Mouse (Mus musculus) cerebral cortex, adult 2 months (tissue): Measurements from ENCODE around the gene Ssbp3.

ENCODE experiments used
- WGBS: fragments of 180-500 bp; shearing (Covaris S2); methylation state at CpG from one replicate; pipeline ENCODE4 v1.1.7; 2018; 5-methylcytosine and 5-hydroxymethylcytosine counted together

Ssbp3 gene

DNA sequence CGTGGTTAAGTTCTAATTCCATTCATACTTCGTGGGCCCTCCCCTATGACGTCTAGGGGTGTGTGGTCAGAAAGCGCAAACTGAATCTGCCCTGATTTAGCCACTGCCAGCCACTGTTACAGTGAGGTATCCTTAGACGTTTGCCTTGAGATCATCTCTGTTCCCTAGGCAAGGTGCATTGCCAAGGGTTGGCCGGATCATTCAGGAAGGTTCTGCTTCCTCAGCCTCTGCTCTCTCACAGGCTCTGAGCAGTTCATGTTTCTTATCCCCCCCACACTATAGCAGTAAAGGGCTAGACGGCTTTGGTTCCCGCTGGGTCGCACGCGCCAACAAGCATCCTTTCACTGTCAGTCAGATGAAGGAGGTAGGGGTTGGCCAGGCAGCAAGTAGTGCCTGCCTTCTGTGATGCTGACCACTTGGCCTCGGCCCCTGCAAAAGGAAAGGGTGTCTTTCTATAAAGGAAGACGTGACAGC is 101.5 kb downstream of the Ssbp3 start:
- WGBS, result 71% methylated on average over 13 of the region's 13 CpGs

DNA sequence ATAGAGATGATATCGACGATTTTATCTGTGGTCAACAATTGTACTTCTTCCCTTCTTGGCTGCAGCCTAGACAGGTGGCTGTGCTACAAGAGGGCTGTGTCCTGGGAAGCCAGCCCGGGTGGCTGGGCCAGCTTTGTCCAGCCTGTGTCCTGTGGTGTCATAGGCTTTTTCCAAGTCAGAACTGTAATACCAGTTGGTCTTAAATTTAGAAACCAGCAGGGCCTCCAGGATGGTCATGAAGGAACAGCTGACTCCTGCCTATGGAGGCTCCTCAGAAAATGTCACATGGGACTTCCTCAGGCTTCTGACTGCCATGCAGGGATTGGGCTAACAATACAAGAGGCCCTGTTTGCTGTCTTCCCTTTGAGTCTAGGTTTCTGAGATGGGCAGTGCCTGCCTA is 102.1 kb downstream of the Ssbp3 start:
- 78% methylated on average over 3 of the region's 3 CpGs for WGBS

DNA sequence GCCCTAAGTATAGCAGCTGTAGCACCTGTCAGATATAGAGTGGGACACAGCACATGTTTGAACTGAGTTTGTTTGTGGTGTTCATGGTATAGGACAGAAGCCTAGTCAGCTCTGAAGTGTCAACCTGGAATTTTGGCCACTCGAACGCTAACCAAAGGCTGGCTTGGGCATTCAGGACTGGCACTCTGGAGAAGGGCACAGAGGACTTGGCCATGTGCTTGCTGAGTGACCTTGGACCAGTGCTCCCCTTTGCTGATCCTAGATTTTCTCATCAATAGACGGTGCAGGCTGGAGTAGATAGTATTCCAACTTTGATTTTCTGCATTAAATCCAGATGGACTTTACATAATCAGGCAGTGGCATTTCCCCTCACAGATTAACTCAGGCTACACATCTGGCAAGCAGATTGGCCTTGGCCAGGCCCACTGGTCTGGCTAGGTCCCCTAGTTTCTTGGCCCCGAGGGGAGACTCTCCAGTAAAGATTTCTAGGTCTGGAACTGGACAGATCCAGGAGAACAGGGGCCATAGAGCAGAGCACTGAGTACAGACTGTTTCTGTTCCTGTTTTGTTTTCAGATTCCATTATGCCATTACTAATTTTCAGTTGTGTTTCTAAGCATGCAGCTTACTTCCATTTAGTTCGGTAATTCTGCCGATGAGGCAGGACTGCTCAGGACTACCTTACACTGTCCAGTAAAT is 102.8 kb downstream of the Ssbp3 start:
- WGBS, result 82% methylated on average over 6 of the region's 6 CpGs

DNA sequence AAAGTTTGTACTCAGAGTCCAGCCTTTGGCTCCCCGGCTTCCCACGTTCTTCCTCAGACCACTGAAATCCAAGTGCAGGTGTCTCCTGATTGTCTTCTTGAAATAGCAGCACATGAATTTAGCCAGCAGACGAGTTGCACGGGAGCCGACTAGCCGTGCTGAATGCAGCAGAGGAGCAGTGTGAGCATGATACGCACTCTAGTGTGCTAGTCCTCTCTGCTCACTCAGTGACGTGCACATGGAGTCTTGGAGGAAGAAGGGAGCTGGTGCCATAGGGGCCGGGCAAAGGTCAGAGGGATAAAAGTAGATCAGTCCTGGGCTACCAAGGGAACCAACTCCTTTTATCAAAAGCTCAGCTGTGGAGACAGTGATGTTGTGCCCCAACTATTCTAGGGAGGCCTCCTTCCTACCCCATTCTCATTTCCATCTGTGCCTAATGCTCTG is 103.3 kb downstream of the Ssbp3 start:
- 76% methylated on average over 9 of the region's 9 CpGs for WGBS

DNA sequence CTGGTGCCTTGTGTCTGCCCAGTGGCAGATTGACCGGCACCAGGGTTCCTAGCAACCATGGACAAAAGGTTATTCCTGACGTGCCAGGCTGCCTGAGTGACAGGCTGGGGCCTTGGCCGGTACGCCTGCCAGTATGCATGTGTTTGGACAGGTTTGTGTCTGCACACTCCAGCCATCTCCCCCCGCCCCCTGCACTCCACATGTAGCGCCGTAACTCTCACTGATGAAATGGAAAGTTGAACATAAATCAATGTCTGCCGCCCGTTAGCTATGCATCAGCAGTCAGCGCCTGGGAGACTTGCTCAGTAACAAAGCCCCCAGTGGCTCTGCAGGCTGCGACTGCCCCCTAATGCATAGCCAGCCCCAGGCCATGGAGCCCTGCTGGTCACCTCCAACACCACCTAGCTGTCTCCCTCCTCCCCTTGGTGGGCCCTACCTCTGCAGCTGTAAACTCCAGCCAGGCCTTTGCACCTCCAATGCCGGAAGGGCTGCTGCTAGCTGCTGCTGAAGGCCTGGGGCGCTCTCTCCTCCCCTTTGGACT is 105.5 kb downstream of the Ssbp3 start:
- WGBS, result 79% methylated on average over 13 of the region's 13 CpGs

DNA sequence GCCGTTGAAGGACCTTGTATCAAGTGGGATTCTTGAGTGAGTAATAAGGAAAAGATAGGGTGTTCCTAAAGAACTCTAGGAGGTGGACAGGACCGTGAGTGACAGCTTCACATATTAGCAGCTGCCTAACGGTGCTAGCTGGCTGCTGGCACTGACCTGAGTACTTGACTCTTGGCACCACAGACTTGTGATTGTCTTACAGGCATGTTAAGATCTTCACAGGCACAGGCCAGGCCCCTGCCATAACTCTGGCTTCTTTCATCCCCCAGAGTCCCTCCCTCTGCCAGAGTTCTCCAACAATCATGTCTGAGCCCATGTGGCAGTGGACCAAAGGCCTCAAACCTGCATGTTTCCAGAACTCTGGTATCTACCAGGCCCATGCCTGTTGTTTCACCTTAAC is 108.0 kb downstream of the Ssbp3 start:
- 77% methylated on average over 3 of the region's 3 CpGs for WGBS

DNA sequence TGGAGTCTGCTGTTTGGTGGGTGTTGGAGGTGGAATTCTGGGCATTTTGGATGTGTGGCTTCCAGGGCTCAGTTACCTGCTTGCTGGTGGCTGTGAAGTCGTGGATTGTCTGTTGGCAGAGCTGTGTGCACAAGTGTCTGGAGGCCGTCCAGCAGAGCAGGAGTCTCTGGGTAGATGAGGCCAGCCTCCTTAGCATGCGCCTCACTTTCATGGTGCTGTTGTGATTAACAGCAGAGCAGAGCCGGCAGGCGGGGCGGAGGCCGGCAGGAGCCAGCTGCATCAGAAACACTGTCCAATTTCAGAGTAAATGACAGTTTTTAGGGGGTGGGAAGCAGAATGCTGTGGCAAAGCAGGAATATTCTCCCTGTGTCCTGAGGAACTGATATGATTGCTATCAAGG is 108.5 kb downstream of the Ssbp3 start:
- 17% methylated on average over 7 of the region's 7 CpGs for WGBS

DNA sequence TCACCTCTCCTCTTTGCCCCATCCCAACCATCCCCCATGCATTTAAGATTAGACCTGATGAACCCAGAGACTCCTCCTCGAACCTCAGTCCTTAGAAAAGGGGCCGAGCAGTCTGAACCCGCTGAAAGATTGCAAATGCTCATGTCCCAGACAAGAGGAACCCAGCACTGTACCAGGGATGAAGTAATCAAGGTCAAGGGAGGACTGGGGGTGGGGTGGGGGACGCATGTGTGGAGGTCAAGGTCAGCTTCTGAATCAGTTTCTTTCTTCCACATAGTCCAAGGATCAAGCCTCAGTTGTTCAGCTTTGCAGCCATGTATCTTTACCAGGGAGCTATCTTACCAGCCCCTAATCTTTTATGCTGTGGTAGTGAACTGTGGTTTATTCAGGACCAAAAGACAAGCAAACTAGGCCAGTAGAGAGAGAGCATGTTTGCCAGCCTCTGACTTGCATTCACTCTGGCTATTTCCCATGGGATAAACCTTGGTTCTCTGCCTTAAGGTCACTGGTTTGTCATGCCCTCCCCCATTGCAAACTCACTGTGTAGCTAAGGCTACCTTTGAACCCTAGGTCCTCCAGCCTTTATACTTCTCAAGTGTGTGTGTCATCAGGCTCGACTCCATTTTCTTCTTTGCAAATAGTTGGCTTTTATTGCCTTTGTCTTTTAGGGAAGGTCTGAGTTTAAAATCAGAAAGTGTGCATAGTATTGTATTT is 109.9 kb downstream of the Ssbp3 start:
- WGBS, result 83% methylated on average over 5 of the region's 5 CpGs

DNA sequence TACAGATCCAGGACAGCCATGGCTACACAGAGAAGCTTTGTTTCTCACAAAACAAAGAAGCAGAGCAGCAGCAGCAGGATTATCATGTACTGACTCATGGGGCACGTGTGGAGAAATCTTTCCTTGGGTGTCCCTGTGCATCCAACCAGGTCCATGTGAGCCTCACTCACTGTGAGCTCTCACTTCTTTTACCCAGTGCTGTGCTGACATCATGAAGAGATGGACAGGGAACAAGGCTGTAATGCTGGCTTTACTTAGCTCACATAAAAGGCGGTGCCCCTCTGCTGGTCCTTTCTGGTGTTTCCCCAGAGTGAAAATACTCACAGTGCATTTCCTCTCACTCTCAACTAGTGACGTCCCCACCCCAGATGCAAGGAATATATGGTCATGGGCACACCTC is 111.0 kb downstream of the Ssbp3 start:
- 61% methylated on average over 3 of the region's 3 CpGs for WGBS

DNA sequence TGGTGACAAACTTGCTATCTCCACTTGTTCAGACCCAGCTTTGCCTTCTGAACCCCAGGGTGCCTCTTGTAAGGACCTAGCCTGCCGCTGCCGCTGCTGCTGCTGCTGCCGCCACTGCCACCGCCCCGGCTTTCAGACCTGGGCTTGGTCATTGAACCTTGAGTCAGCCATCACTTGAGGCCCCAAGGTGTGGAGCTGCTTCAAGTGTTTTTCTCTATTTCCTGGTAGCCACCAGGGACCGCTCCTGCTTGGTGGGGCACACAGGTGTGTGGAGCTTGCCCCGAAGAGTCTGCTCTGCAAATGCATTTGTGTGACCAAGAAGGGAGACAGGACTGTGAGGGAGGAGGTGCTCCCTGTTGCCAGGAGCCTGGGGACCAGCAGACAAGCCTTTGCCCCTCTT is 114.4 kb downstream of the Ssbp3 start:
- WGBS, result 92% methylated on average over 7 of the region's 7 CpGs

DNA sequence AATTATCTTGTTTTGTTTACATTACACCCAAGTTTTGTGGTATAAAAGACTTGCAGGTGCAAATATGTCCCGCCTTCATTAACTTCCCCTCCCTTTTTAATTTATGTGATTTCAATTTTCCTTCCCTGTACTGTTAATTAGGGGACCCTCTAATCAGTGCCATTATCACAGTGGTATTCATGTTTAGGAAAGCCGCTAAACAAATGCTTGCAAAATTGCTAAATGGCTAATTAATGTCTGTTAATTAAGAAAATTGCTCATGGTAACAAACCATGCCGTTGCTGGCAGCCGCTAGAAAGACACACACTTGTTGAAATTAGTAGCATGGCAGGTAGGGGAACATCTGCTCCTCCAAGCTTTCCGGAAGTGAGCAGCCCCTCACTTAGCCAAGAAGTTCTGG is 114.9 kb downstream of the Ssbp3 start:
- 84% methylated on average over 5 of the region's 5 CpGs for WGBS

DNA sequence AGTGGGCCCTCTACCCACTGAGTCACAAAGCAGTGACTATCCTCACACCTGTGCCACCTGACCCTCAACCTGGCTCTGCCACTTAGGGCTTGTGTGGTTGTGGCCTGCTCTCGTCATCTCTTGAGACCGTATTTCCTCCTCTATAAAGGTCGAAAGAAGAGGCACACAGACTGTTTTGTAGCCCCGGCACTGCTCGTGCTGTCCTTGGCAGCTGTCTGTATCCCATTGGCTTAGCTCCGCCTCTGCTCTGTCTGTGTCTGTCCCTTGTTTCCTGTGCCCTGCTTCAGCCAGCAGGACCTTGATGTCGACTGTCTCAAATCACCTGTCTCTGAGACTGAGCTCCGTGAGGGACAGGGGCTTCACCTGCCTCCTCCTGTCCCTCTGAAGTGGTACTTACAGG is 116.0 kb downstream of the Ssbp3 start:
- 52% methylated on average over 8 of the region's 8 CpGs for WGBS

DNA sequence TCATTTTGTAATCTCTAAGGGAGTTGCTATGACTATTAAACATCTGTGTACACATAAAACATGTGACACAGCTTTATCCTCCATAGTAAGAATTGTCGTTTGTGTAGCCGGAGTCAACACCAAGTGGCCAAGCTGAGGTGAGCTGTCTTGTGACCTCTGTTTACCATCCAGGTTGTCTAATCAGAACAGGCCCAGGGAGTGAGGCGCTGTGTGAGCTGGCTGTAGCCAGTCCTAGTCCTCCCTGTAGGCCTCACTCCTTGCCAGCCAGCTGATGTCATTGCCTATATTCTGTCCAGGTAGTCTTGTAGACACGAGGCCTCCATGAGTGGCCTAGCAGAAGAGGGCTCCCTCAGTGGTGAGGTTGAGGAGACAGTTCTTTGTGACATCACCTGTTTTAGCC is 125.2 kb downstream of the Ssbp3 start:
- 90% methylated on average over 4 of the region's 4 CpGs for WGBS

DNA sequence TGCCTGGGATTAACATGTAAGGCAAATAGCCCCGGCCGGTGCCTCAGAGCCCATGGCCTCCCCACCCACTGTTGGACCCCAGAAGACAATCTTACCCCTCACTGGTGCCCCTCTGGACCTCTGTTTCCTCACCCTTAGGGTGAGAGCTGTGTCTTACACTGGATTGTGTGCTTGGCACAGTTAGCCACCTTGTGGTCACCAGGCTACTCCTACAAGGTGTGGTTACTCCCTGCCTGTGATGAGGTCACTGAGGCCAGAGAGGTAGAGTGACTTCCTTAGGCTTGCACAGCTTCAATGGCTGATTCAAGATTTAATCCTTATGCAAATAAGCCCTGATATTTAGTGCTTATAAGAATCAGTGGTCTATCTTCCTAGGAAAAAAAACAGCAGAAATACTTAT is 126.5 kb downstream of the Ssbp3 start:
- 98% methylated on average over 2 of the region's 2 CpGs for WGBS

DNA sequence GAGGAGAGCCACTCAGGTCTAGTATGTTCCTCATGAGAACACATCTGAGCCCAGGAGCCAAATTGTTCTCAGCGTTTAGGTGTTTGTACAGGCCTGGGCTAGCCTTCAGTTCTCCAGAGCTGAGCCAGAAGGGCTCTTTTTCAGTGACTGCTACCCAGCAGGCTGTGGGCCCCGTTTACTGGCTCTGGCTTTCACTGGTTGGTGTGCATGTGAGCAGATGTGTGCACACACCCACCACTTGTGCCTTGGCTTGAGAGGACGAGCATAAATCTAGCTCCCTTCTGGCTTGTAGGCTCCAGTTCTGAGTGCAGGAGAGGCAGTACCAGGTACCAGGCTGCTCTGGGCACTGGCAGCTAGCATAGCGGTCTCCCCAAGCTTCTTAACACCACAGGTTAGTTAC is 127.8 kb downstream of the Ssbp3 start:
- WGBS, result 47% methylated on average over 4 of the region's 4 CpGs

DNA sequence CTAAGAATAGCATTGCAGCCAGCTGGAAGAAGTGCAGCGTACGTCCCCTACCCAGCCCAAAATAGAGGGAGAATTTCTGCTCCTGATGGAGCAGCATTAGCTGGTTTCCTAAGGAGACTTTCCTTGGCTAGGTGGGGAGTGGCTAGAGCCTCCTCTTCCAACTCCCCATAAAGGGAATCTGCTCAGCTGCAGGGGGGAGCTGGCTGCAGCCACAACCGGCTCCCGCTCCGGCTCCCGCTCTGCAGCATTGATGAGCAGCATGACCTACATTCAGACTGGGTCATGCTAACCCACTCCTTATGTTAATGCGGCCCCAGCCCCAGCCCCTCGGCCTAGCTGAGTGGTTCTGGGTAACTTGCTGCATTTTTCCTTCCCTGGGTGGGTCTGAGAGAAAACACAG is 128.8 kb downstream of the Ssbp3 start:
- 46% methylated on average over 8 of the region's 8 CpGs for WGBS

DNA sequence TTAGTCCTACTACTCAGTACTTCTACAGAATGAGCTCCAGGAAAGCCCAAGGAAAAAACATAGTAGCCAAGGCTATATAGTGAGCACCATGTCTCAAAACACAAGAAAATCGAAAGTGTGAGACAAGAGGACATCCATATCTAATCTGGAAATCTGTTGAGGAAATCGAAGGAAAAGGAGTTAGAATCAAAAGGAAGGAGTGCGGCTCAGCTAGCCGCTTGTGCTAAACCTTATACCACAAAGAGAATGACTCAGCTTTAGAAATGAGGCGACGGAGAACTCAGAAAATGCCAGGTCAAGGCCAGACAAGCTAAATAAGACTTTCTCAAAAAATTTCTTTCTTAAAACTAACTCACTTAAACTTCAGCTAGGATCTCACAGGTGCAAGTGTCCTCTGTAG is 131.8 kb downstream of the Ssbp3 start:
- WGBS, result 88% methylated on average over 6 of the region's 6 CpGs

DNA sequence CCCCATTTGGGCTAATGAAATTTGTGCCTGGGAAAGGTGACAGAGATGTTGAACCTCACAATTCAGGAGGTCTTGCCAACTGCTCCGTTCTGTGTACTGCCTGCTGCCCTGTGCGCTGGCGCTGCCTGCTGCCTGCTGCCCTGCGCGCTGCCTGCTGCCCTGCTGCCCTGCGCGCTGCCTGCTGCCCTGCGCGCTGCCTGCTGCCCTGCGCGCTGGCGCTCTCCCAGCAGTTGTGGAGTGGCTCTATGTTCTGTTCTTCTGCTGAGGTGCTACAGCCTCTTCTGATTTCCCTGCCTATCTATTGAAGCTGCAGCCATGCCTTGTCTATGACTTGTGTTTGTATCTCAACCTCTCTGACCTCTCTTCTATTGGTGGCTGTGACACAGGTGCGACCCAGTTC is 134.7 kb downstream of the Ssbp3 start:
- WGBS, result 96% methylated on average over 13 of the region's 13 CpGs

DNA sequence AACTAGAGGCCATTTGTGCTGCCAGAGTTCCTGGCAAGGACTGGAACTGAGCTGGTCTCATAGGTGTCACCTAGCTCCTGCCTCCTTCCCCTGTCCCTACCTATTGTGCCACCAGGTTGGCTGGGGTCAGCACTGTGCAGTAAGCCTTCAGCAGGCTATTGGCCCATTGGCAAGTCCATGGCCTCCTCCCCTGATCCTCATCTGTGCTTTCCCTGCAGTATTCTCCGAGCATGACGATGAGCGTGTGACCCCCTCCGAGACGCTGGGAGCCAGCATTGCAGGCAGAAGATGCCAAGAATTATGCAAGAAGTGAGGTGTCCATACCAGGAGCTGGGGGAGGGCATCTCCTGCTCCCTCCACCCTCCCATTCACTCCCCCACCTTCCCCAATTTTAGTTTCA is 137.3 kb downstream of the Ssbp3 start:
- 59% methylated on average over 5 of the region's 5 CpGs for WGBS

DNA sequence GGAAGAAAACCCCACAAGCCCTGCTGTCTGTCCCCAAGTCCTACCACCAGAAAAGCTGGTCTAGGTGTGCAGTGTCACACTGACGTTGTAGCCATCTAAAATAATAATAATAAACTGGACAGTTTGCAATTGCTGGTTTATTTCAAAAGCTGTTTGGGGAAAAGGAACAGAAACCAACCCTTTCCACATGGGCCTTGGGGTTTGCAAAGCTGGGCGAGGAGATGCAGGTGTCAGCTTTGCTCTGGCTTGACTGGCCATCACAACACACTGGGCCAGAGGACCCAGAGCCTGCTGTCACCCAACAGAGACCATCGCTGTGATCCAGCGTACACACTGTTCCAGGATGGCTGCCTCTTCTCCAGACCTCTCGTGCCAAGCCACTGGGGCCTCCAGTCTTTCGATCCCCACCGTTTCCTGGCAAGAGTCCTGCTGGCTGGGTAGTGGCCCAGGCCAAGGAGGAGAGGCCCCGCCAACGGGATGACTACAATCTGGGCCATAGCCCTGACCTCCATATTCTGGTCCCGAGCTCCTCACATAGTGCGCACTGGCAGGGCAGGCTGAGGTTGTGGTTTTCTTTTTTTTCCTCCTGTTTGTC is 138.2 kb downstream of the Ssbp3 start:
- WGBS, result 78% methylated on average over 11 of the region's 11 CpGs

DNA sequence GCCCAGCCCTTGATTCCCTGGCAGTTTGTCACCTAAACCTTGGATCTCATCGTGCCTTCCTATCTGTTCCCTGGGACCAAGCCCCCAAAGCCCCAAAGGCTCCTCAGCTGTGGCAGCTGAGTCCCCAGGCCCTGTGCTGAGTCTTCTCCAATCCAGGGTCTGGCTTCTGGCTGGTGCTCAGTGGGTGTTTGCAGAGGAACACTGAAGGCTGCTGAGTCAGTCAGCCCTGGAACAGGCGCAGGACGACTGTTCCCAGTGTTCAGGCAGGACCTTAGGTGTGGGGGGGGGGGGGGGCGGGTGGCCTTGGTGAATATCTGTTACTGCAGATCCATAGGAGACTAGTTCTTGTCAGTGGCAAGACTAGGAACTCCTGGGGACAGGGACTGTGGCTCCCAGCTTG is 141.4 kb downstream of the Ssbp3 start:
- 41% methylated on average over 4 of the region's 4 CpGs for WGBS

DNA sequence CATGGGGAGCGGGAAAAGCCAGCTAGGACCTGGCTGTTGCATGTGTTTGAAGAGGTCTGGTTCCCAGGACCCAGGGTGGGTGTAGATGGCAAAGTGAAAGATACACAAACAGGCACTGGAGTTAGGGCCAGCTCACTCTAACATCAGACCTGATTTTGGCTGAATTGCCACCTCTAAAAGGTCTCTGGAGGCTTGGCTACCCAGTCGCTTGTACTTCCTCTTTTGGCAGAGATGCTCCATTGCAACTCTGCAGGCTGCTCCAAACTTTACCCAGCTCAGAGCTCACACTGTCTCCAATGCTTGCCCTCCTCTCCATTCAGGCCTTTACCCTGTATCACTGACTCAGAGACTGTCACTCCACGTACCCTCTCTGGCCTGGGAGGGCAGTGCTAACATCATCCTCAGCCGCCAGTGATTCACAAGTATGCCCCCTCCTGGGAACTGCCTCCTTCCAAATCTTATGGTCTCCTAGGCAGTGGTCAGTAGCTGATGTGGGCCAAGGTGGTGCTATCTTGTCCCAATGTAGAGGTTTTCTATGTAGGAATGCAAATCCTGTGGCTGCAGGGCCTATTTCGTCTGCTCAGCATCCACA is 142.6 kb downstream of the Ssbp3 start:
- 68% methylated on average over 5 of the region's 5 CpGs for WGBS
